Mouse (Mus musculus) embryonic fibroblast, embryonic 13.5 days (primary cell): ENCODE data around the gene Gnl1. TPM values are rescaled to one million over a fixed set of nuclear protein-coding genes. Genes with fewer than 3 reads are reported as not detected.

Experiments
- H3K27ac ChIP-seq: 2 replicates; pipeline ENCODE4 v1.5.1; 2012; ENCODE audit warnings: low read length, control low read depth, inconsistent platforms; ENCODE audit not compliant: insufficient read depth
- H3K4me1 ChIP-seq: 2 replicates; pipeline ENCODE4 v1.6.1; 2011; ENCODE audit warnings: low read length; ENCODE audit not compliant: control insufficient read depth, insufficient read depth
- H3K4me3 ChIP-seq: 2 replicates; pipeline ENCODE4 v1.5.1; 2011; ENCODE audit warnings: mild to moderate bottlenecking, control low read depth, low read length; ENCODE audit not compliant: insufficient read depth
- CTCF ChIP-seq: IDR thresholded peaks from 2 replicates; pipeline ENCODE4 v1.5.1; 2011; ENCODE audit warnings: mild to moderate bottlenecking, control low read depth, low read length, moderate library complexity, borderline replicate concordance; ENCODE audit not compliant: insufficient read depth
- POLR2A ChIP-seq: IDR thresholded peaks from 2 replicates; pipeline ENCODE4 v1.6.1; 2011; ENCODE audit warnings: low read depth, mild to moderate bottlenecking, control low read depth, low read length, moderate library complexity
- polyA plus RNA-seq: library from polyadenylated mRNA; stranded (reverse); fragments of >200 nt; gene quantifications from 2 replicates; pipeline ENCODE4 v1.2.4, GENCODE M21; 2011; ENCODE audit warnings: low read depth; ENCODE audit not compliant: missing spikeins, insufficient read length

The Gnl1 gene
- polyA plus RNA-seq, 1 experiment = 40.0 TPM

GRCm38 (mm10) chr17:35958533-35959223 lies 21.0 kb upstream of the Gnl1 start:
- TF ChIP-seq POLR2A (no peak), CTCF (no peak)
- Histone ChIP-seq H3K4me3 (no peak overlapping the region), H3K4me1 (no peaks in the 10 kb centered on the region), H3K27ac (no peak overlapping the region)

- Histone ChIP-seq H3K27ac (no peak overlapping the region), H3K4me1 (no peaks in the 10 kb centered on the region), H3K4me3 (no peak overlapping the region)
- TF ChIP-seq CTCF (no peak), POLR2A (no peak)
These were observed 16.4 kb upstream of the Gnl1 start for GRCm38 (mm10) chr17:35963279-35963678.

DNA sequence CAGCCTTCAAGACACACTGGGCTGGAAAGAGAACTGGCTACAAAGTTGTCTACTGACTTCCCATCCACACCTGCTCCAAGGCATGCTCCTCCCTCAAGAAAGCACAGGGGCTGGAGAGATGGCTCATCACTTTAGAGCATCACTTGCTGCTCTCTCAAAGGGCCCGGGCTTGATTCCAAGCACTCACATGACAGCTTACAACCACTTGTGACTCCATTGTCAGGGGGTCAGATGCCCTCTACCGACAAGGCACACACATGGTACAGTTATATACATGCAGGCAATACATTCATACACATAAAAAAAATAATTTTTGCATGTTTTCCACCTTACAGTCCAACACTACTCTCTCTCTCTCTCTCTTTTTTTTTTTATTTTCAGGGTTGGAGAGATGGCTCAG lies 12.0 kb upstream of the Gnl1 start:
- Histone ChIP-seq H3K4me1 (no peaks in the 10 kb centered on the region), H3K27ac (no peak overlapping the region), H3K4me3 (no peak overlapping the region)
- TF ChIP-seq CTCF = no peak
- no peak for TF ChIP-seq POLR2A

- H3K27ac ChIP-seq = 0 out of 2 replicates have a peak within 1 kb of the TSS, but pooled peaks have one; percentile 12
- peak within 1 kb of the TSS; percentile 86 for H3K4me3 ChIP-seq
- peak; percentile 81 for TF ChIP-seq POLR2A
- no peak for TF ChIP-seq CTCF
- no peaks in the 10 kb centered on the region for H3K4me1 ChIP-seq
These were observed 9.9 kb upstream of the Gnl1 start, which contains the start of gene Abcf1 for GRCm38 (mm10) chr17:35969418-35970389. Gene Abcf1 (minus strand): TSS chr17:35969761.

- TF ChIP-seq POLR2A (no peak), CTCF (no peak)
- Histone ChIP-seq H3K4me3 (no peak overlapping the region), H3K27ac (no peak overlapping the region), H3K4me1 (no peaks in the 10 kb centered on the region)
These were observed 7.5 kb upstream of the Gnl1 start for GRCm38 (mm10) chr17:35972131-35972530.

DNA sequence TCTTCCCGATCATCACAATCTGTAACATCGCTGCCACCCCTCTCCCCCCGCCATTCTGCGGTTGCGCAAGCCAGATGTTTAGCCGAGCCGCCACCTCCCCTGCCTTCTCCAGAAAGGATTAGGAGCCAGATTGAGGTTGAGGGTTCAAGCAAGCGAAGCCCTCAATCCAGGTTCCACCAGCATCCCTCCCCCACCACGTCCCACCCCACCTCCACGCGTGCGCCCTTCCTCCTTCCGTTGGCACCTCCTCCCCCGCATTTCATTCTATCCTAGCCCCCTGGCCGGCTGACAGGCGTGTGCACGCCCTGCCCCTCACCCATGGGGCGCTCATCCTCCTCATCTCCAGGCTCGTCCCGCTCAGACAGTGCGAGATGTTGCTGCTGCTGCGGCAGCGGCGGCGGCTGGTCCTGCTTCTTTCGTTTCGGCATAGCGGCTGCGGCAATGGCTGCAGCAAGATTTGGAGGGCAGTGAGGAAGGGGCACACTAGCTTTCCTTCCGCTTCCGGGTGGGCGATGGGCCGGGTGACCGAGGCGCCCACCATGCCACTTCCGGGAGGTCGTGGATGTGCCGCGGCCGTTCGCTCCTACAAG lies 745 bp upstream of the Gnl1 start:
- peak overlapping the region; percentile 94 for H3K27ac ChIP-seq
- TF ChIP-seq POLR2A = peak; percentile 62
- no peak for TF ChIP-seq CTCF
- H3K4me3 ChIP-seq = peak overlapping the region; percentile 86
- H3K4me1 ChIP-seq = peaks cover 9% of the 10 kb centered on the region; the same call in 1 of the 2 replicates

GRCm38 (mm10) chr17:35980363-35980754 lies 708 bp downstream of the Gnl1 start:
- TF ChIP-seq CTCF = no peak
- 0 out of 2 replicates have a peak, but pooled peaks have one; percentile 33 for TF ChIP-seq POLR2A
- Histone ChIP-seq H3K4me3 (peak overlapping the region; percentile 86), H3K4me1 (peaks cover 9% of the 10 kb centered on the region; the same call in 1 of the 2 replicates), H3K27ac (peak overlapping the region; percentile 95)

DNA sequence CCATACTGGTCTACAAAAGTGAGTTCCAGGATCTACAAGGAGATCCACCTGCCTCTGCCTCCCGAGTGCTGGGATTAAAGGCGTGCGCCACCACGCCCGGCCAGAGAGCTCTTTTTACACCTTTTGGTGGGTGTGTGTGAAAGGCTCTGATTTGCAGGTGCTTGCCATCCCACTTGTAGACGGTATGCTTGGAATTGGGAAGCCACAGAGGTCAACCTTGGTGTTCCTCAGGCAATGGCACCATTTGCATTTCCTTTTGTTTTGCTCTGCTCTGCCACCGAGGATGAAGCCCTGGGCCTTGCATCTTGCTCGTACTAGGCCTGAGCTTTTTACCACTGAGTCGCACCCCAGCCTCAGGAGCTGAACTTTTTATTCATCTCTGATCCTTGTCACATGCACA lies 2.1 kb downstream of the Gnl1 start:
- TF ChIP-seq CTCF = no peak
- no peak for TF ChIP-seq POLR2A
- Histone ChIP-seq H3K27ac (no peak overlapping the region), H3K4me1 (peaks cover 9% of the 10 kb centered on the region; the same call in 1 of the 2 replicates), H3K4me3 (no peak overlapping the region; the same call in 1 of the 2 replicates)

GRCm38 (mm10) chr17:35991781-35992180 lies 12.1 kb downstream of the Gnl1 start:
- Histone ChIP-seq H3K4me1 (0 out of 2 replicates have a peak, but pooled peaks cover 2% of the 10 kb centered on the region), H3K27ac (no peak overlapping the region), H3K4me3 (no peak overlapping the region)
- TF ChIP-seq POLR2A (no peak), CTCF (no peak)
